Mouse (Mus musculus) A20 (cell line): ENCODE results near the gene Snrnp35.
"Not testable (repeated sequence)": the region's sequence is repeated elsewhere in the genome, so short reads cannot be mapped to it uniquely, and the experiment has no call there.

ENCODE experiments used
- DNase-seq: peaks from one replicate; pipeline ENCODE4 v3.0.0-alpha.2; 2011; ENCODE audit warnings: low read depth, low spot score

The Snrnp35 gene

DNA sequence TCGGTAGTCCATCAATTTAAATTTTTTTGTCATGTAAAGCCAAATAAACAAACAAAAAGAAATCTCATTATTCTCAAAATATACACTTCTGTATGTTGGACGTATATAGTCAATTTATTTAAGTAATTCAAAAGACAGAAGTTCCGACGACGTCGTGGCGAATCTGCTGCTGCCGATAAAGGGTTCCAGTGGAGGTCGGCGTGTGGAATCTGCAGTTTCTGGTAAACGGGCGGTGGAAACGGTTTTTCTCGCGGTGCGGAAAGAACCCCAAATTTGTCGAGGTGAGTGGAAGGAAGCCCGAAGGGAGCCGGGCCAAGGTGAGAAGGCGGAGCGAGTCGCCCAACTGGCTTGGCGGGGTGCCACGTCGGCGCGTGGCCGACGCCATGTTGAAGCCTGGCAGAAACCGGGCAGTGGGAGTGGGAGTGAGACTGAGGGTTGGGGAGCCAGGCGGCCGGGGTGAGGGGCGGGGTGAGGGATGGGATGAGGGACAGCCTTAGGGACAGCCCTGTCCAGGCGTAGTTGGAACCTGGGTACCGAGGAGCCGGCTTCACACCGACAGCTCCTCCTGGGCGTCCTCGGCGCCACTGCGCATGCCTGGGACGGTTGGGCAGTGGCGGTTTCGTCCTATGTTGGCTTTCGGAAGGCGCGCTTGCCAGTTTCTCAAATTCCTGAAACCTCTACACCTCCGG is at the start of gene Snrnp35:
Snrnp35 (plus strand) TSS at position 169 of the 689 bp plus-strand sequence.
- peak; percentile 97 for DNase-seq

DNA sequence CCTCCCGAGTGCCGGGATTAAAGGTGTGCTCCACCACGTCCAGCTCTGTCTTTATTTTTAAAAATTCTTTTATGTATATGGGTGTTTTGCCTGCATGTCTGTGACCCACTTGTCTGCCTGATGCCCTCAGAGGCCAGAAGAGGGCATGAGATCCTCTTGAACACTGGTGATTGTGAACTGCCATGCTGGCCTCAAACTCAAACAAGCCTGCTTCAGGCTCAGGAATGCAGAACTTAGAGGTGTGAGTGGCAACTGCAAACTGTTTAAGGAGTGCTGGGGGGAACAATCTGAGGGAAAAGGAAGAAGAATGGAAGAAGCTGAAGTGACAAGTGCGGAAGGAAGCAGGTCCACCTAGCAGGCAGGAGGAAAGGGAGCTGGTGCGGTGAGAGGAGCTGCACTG is 44.7 kb upstream of the Snrnp35 start:
- DNase-seq: peak; percentile 73

DNA sequence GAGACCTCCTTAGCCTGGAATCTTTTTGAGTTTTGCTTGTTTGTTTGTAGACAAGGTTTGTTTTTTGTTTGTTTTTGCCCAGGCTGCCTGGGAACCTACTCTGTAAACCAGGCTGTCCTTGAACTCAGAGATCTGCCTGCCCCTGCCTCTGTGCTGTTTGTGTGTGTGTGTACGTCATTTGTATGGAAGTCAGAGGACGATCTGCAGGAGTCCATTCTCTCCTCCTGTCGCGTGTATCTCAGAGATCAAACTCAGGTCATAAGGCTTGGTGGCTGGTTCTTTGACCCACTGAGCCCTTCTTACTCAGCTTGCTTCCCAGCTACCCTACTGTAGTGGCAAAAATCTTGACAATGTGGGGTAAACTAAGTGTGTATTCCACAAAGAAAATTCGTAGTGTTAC is 44.2 kb upstream of the Snrnp35 start:
- DNase-seq: peak; percentile 24

DNA sequence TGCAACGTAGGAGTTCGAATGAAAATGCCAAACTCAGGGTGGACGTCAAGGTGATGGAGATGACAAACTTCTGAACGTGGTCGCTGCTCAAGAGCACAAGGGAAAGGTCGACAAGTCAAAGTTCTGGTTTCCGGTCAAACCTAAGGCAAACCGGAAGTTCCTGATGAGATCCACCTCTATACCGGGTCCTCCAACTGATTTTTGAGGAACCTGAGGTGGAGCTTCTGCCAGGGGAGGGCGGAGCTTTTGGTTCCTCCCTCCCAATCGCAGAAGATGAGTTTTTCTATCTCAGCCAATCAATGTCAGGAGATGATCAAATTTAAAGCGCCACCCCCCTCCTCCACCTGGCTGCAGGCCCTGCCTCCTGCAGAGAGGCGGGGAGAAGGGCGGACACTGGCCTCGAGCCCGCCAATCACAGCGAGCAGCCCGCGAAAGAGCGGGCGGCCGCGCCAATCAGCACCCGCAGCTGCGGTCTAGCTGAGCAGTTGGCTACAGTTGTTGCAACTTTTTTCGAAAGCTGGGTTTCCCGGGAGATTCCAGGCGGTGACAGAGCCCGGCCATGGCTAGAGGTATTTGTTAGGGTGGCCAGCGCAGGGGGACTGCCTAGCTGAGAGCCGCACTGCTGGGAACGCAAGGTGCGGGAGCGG is 43.4 kb upstream of the Snrnp35 start, which contains the start of gene Kmt5a:
Kmt5a (plus strand) TSS at position 484 of the 647 bp plus-strand sequence.
- peak; percentile 99 for DNase-seq

DNA sequence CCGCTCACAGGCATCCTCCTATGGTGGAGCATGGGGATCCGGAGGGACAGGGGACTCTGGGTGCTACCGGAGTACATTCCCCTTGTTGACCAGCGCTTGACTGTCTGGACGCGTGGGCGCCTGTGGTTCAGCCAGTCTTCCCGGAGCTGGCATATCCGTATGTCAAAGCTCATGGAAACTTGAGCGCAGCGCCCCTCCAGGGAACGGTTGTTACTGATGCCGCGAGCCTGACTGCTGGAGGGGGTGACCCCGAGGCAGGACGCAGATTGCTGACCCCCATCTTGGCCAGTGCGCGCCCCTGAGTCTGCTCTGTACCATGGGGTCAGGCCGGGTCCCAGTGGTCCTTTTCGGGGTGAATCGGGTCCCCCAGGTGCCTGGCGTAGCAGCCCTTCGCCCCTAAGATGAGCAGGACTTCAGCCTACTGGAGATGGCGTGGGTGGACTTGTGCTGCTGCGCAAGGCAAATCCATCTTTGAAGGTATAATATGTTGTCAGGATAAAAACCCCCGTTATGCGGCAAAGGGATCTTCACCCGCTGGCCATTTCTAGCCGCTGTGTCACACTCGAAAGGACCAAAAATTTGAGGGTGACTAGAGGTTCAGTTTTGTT is 42.7 kb upstream of the Snrnp35 start:
- peak; percentile 80 for DNase-seq

DNA sequence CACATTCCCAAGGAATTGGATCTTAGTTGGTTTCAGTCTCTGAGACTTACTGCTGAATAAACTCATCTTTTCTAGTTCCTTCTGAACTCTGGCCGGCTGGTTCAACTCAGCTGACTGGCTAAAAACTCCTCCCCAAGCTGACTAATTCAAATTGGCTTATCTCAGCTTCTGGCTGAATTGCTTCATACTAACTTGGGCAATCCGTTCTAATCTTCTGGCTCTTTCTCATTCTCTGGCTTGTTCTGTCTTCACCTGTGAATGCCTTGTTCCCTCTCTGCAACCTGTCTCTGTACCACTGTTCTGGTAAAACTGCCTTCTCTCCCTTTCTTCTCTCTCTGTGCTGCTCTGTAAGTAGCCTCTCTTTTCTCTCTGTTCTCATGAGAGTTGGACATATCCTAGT is 40.3 kb upstream of the Snrnp35 start:
- DNase-seq: peak; percentile 38

DNA sequence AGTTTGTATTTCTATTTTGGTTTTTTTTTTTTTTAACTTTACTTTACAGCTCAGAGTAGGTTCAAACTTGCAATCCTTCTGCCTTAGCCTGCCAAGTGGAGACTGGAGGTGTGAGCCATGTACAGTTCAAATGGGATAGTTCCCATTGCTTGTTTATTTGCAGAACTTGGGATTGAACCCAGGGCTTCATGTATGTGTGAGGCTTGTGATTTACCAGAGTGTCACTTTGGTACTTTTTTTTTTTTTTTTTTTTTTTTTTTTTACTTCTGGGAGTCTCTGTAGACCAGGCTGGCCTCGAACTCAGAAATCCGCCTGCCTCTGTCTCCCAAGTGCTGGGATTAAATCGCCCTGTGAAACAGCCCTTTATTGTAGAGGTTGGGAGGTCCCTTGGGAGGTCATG is 38.7 kb upstream of the Snrnp35 start:
- DNase-seq: peak; percentile 39

DNA sequence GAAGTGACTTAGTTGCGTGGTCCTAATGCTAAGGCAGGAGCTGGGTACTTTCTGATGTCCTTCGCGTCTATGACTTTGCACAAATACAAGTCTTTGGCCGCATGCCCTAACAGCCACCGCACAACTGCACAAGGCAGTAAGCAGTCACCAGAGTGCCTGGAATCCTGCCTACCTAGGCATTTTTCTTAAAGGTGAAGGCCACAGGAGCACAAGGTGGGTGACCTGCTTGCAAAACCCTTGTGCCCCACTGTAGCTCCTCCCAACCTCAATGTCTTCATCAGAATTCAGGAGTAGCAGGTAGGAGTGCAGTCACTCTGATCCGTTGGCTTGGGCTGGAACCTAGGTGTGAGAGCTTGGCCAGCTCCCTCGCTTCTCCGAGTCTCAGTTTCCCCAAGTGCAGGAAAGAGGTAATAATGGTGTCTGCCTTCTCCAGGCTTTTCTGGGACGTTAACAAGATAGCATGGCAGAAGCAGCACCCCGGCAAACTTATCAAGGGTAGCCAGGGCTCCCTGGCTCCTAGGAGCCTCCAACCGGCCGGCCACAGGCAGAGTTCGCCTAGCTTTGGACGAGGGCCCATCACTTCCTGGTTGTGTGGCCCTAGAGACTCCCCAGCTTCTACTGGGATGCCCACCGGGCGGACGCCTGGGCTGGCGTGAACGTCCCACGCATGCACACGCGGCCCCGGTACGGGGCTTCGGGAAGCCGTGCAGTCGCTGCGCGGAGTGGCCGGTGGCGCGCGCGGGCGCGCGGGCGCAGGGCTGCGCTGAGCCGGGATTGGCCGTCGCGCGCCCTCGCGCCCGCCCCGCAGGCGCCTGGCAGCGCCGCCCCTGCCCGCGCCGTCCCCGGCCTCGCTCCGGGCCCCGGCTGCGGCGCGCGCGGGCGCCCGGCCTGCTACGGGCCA is 38.0 kb upstream of the Snrnp35 start:
- DNase-seq: peak; percentile 86

DNA sequence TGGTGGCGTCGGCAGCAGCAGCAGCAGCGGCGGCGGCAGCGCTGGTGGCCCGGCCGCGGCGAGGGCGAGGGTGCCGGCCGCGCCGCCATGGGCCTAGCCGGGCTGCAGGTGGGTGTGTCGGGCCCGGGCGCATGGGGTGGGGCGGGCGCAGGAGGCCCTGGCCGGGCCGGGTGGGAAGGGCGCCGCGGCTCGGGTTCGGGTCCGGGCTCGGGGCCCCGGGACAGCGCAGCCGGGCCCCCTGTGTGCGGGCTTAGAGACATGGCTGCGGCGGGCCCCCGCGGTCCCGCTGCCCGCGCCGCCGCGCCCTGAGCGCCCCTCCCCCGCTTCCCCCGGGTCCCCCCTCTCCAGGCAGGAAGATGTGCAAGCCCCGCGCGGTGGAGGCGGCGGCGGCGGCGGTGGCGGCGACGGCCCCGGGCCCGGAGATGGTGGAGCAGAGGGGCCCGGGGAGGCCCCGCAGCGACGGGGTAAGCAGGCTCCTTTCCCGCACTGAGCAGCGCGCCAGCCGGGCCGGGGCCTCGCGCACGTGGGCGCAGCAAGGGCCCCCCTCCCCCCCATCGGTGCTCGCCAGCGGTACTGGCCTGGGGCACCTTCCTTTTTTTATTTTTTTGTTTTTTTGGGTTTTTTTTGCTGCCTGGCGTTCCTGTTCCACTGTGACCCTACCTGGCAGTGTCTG is 37.2 kb upstream of the Snrnp35 start:
- DNase-seq: no peak

DNA sequence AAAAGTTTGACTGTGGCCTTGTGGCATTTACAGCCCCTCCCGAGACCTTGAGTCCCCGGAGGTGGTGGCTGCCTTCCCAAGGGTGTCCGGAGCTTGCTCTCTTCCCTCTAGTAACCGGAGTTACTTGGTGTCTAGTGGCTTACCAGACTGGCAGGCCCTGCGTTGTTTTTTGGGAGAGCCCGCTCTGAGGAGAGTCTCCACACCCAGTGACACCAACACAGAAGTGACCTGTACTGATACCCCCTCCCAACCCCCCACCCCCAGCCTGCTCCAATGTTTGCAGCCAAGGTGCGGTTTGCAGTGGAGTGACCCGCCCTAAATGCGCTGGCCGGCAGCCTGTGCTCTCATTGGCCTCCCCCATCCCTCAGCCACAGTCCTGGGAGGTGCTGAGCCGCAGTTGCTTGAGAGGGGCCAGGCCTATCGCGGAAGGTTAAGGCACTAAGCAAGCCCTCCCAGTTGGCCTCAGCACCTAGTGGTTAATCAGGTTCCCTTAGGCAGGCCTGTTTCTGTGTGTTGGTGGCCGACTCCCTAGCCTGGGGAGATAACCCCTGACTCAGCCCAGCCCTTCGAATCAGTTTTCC is 36.5 kb upstream of the Snrnp35 start:
- DNase-seq: peak; percentile 77

DNA sequence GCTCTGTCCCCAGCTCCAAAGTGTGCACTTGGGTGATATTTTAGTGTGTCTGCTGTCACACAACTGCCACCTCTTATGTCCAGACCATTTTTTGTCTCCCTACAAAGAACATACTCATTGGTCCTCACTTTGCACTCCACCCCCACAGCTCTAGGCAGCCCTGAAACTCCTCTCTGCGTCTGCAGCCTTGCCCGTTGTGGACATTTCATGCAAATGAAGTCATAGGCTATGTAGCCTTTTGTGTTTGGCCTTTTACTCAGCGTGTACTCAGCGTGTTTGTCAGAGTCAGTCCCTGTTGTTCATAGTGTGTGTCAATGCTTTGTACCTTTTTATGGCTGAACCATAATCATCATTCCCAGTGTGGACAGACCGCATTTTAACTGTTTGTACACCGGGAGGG is 33.4 kb upstream of the Snrnp35 start:
- no peak for DNase-seq

DNA sequence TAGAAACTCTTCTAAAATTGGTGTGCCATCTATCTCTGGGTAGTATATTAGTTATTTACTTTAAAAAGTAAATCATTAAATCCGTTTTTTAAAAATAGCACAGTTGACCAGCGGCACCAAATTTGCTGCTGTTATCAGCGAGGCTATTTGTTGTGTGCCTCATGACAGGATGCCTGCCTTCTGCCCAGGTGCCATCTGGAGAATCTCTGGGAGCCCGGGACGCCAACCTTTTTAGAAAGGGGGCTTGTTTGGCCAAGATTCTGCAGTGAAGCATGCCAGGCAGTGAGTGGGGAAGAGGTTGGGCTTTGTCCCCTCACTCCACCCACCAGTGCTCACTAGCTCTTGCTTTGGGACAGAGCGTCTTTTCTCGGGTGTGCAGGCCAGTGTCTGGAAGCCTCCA is 32.9 kb upstream of the Snrnp35 start:
- DNase-seq: no peak

DNA sequence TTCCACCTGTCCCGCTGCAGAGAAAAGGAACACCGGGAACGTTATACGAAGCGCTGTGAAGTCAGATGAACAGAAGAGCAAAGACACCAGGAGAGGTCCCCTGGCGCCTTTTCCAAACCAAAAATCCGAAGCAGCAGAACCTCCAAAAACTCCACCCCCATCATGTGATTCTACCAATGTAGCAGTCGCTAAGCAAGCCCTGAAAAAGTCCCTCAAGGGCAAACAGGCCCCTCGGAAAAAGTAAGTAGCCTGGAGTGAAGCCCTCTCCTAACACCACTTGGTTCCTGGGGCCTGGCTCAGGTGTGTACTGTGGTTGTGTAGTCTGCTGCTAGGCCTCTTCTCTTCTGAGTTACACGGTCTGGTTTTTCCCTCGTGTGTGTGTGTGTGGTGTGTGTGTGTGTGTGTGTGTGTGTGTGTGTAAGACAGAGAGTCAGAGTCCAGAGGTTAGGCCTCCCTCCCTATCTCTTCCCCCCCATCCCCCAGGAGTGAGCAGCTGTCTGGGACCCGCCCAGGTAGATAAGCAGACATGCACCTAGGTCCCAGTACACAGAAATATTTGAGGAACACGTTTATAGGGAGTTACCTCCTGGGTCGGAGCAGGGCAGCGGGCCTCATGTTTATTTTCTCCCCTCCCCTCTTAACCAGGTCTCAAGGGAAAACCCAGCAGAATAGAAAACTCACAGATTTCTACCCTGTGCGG is 32.1 kb upstream of the Snrnp35 start:
- no peak for DNase-seq

DNA sequence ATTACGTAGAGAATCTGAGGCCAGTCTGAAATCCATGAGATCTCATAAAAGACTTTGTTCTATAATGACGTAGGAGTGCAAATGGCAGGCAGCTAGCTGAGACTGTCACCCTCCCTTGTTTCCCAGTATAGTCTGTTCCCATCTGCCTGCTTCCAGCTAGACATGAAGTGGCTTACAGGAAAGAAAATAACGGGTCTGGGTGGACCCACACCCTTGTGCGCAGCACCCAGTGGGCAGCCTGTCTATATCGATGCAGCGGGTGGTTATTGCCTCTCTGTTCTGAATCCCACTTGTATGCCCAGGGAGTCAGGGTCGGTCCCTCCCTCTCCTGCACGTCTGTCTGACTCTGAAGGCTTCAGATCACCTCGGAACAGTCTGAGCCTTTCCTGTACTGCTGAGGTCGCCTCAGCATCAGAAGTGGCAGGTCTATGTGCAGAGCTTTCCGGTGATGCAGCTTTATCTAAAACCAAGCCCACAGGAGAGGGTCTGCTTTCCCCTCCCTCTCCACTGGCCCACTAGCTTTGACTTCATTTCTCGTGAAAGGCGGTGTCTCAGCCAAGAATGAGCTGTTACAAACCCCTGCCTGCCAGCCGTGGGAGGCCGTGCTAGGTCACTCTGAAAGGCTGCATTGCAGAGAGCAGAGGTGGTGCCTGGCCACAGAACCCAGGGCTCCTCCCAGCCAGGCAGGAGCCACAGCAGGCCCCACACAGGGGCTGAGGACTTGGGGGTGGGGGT is 30.3 kb upstream of the Snrnp35 start:
- no peak for DNase-seq

DNA sequence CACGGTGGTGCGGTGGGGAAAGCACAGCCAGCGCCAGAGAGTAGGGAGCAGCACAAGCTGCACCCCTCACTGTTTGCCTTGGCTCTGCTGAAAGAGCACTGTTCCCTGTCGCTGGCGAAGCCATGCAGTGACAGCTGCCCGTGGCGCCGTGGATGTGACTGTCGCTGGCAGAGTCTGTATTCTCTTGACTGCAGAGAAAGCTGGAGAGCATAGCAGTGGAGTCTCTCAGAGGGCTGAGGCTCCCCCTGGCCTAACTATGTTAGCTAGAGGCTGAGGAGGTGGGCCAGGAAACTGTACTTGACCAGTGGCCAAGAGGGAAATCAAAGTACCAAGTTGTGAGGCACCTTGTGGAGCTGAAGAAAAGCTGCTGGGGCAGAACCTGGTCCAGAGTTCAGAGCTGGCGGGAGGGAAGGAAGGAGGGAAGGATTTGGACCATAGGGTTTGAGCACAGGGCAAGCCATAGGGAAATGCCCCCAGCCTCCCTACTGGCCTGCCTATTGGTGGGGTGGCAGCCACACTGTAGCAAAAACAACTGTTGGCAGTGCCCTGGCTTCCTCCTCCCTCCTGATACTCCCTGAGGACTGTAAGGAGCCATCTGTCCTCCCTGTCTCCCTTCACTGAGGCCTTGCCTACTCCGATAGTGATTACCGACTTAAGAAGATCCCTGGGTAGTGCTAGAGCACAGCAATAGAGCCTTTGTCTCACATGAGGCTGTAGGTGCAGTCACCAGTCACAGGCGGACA is 29.4 kb upstream of the Snrnp35 start:
- DNase-seq: no peak

DNA sequence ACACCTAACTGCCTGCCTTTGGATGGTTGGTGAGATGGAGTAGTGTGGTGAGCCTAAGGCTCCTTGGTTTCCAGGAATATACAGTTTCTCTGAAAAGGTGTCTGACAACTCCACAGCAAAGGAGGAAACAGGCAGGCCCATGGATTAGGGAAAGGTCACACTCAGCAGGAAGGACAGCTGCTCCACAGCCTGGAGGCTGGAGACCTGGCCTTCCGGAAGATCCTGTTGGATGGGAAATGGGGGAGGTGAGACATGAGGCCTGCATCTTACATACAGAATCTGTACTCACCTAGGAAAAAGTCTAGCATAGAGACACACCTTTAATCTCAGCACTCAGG is 28.9 kb upstream of the Snrnp35 start:
- DNase-seq: no peak

DNA sequence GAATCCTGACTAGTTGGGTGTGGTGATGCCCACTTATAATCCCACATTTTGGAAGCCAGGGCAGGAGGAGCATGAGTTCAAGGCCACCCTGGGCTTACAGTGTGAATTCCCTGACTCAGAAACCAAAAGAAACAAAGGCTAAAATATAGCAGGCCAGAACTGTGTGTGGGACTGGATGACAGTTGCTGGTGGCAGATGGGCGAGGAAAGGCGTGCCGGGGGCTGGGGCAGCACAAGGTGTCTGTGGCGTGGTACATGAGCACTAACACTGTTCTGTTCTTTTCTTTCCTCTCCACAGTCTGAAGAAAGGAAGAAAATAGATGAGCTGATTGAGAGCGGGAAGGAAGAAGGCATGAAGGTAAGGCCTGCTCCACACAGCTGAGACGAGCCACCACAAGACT is 26.2 kb upstream of the Snrnp35 start:
- DNase-seq: no peak

DNA sequence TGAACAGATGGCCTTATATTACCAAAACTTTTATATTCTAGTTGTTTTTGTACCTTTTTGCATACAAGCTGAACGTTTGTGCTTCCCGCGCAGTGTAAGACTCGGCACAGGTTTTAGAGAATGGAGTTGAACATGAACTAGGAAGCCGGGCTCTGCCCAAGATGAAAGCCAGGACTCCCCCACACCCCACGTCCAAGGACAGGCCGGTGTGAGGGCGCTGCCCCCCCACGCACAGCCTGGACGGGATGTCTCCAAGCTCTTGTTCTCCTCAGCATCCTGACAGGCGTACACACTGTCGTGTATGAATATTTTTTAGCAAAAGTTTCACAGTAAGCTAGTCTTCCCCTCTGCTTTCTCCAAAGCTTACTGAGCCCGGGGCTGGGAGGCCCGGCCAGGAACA is 22.0 kb upstream of the Snrnp35 start:
- not testable (repeated sequence) for DNase-seq
